Mouse (Mus musculus) c-Kit-positive CD71-negative TER-119-negative erythroid progenitor cells, embryonic 14.5 days (primary cell): ENCODE measurements at regions not wholly inside any gene's neighbourhood (a gene's known extent, or its start where the extent isn't known, plus 50 kb on each side); places are given as distances from the start of the nearest gene placed in this dataset.

Experiments used
- DNase-seq: peaks from one replicate; pipeline ENCODE4 v3.0.0-alpha.2; 2013; ENCODE audit warnings: low read depth

GRCm38 (mm10) chr1:189085245-189085644 is 77.6 kb upstream of the Kctd3 start:
- peak; percentile 54 for DNase-seq

- DNase-seq = no peak
Measured at GRCm38 (mm10) chr1:189081267-189081666, 73.6 kb upstream of the Kctd3 start.

GRCm38 (mm10) chr1:189080797-189081196 is 73.2 kb upstream of the Kctd3 start:
- peak; percentile 30 for DNase-seq

GRCm38 (mm10) chr1:189079451-189080410 is 72.1 kb upstream of the Kctd3 start:
- DNase-seq = no peak

DNA sequence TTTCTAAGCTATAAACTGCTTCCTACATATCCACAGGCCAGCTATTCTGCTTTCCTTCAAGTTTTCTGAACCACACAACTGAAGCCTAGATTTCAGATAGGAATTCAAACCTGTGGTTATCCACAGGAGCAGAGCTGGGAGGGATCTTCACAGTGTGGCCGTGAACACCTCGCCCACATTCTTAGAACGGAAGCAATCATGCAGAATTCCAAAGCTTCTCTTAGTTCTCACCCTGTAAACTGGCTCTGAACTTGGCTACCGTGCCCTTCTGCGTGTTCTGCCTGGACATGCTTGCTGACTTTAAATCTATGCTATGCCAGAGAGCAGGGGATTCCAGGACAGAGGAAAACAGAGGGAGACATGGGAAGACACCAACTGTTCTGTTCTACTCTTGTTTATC is 70.2 kb upstream of the Kctd3 start:
- no peak for DNase-seq

GRCm38 (mm10) chr1:189076276-189076675 is 68.6 kb upstream of the Kctd3 start:
- no peak for DNase-seq

GRCm38 (mm10) chr1:189075671-189076070 is 68.0 kb upstream of the Kctd3 start:
- no peak for DNase-seq

- no peak for DNase-seq
Measured at GRCm38 (mm10) chr1:189072516-189072915, 64.9 kb upstream of the Kctd3 start.

- DNase-seq = no peak
Measured at GRCm38 (mm10) chr1:189068204-189068603, 60.6 kb upstream of the Kctd3 start.

DNA sequence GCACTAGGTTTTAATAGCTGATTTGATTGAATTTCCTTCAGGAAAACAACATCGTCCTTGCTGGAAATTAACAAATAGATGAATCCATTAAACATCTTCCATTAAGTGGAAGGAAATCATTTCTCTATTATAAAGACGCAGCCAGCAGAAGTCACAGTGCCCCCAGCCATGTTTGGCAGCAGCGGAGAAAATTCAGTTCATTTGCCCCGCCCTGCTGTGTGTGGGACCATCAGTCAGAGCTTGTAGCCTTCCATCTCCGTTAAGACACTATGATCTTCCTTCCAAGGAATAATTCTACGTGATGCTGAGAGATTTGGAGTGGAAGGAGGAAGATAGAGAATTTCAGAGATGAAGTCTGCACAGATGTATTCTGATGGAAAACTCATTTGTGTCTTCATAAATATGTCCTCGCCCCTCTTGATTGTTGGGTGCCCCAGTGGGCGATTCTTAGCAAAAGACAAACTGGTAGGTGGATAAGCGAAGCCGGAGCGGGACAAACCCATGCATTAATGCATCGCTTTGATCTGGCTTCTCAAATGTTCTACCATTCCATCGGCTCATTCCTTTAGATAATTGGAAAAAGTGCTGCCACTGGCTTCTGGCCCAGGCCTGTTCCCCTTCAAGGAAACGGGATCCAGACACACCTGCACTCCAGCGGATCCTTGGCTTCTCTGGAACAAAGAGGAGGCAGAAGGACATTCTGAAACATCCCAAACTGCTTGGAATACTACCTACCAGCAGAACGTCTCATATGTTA is 59.7 kb upstream of the Kctd3 start:
- no peak for DNase-seq

- no peak for DNase-seq
Measured at GRCm38 (mm10) chr1:189066446-189067151, 59.0 kb upstream of the Kctd3 start.

DNA sequence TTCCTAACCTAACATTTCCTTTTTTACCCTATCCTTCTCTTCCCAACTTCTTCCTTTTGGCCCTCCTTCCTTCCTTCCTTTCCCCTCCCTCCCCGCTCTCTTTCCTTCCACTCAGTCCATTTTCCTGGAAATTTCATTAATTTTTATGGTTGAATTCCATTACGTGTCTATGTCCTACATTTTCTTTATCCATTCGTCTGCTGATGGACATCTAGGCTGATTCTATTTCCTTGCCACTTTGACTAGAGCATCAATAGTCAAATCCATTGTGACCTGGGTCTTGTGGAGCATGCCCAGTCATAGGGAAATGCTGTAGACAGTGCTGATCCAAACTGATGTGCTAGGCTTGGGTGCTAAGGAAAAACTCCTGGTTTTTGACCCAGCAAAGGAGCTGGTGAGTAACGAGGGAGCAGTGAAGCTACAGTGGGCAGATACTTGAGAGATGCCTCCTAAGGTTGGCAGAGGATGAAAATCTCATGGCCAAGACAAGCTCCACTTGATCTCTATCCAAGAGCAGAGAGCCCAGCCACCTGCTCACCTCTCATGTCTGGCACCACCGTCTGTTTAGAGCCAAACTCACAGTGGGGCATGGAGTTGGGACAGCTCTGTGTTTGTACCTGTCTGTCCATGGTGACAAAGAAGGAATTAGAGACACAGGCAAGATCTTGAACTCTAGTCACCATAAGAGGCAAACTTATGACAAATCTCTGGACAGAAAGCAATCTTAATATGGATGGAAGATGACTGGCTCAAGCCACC is 57.7 kb upstream of the Kctd3 start:
- DNase-seq = no peak

- no peak for DNase-seq
Measured at GRCm38 (mm10) chr1:189064629-189065028, 57.0 kb upstream of the Kctd3 start.

GRCm38 (mm10) chr1:189063699-189064098 is 56.1 kb upstream of the Kctd3 start:
- DNase-seq = no peak

DNA sequence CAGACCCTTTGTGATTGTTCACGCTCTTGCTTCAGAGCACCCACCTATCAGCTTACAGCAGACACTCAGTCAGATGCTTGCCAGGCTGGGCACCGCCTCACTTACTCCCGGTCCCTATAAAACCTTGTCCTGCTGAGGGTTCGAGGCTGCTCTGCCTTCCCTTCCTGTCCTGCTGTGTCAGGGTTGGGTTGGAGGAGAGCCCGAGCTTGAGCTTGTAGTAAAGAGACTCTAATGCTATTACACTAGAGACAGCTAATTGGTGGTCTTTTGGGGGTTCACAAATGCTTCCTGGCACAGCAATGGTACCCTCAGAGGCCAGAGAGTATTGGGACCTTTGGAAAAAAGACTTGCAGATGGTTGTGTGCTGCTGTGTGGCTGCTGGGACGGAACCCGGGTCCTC is 55.6 kb upstream of the Kctd3 start:
- DNase-seq = no peak
